Mouse (Mus musculus) ES-Bruce4 (cell line): ENCODE results near the gene Coa5. TPM values are rescaled to one million over a fixed set of nuclear protein-coding genes. Genes with fewer than 3 reads are reported as not detected.
A peak's percentile ranks its signal among the peaks of the same experiment; 100 is the strongest.

ENCODE experiments used
- H3K27ac ChIP-seq: 2 replicates; pipeline ENCODE4 v1.5.1; 2012; ENCODE audit warnings: low read length, inconsistent platforms; ENCODE audit not compliant: insufficient read depth
- H3K27me3 ChIP-seq: 2 replicates; pipeline ENCODE4 v1.6.1; 2012; ENCODE audit warnings: mild to moderate bottlenecking, low read length, inconsistent platforms; ENCODE audit not compliant: control insufficient read depth, poor library complexity, insufficient read depth, severe bottlenecking
- H3K36me3 ChIP-seq: 2 replicates; pipeline ENCODE4 v1.6.1; 2012; ENCODE audit warnings: inconsistent platforms, mild to moderate bottlenecking, low read length, moderate library complexity; ENCODE audit not compliant: control insufficient read depth, poor library complexity, insufficient read depth, severe bottlenecking
- H3K4me1 ChIP-seq: one replicate; pipeline ENCODE4 v1.8.1; 2011; ENCODE audit warnings: low read length; ENCODE audit not compliant: control insufficient read depth, insufficient read depth
- H3K4me3 ChIP-seq: 2 replicates; pipeline ENCODE4 v1.5.1; 2011; ENCODE audit warnings: low read depth, mild to moderate bottlenecking, low read length
- H3K9ac ChIP-seq: 2 replicates; pipeline ENCODE4 v1.6.1; 2012; ENCODE audit warnings: low read depth, mild to moderate bottlenecking, inconsistent platforms; ENCODE audit not compliant: poor library complexity, severe bottlenecking
- H3K9me3 ChIP-seq: replicated peaks from 2 replicates; pipeline ENCODE4 v1.6.1; 2012; ENCODE audit warnings: mild to moderate bottlenecking, low read length, inconsistent platforms; ENCODE audit not compliant: control insufficient read depth, poor library complexity, insufficient read depth, severe bottlenecking
- CTCF ChIP-seq: IDR thresholded peaks from one replicate; pipeline ENCODE4 v1.8.1; 2011; ENCODE audit warnings: low read depth, low read length
- EP300 ChIP-seq: IDR thresholded peaks from 2 replicates; pipeline ENCODE4 v1.6.1; 2011; ENCODE audit warnings: low read depth, low read length; ENCODE audit not compliant: insufficient read depth
- POLR2A ChIP-seq: IDR thresholded peaks from one replicate; pipeline ENCODE4 v1.8.1; 2011; ENCODE audit warnings: low read length; ENCODE audit not compliant: insufficient read depth
- polyA plus RNA-seq: library from polyadenylated mRNA; stranded (reverse); fragments of >200 nt; gene quantifications from 2 replicates; pipeline ENCODE4 v1.2.4, GENCODE M21; 2011; ENCODE audit warnings: low read depth; ENCODE audit not compliant: missing spikeins, insufficient read depth, insufficient read length

Gene Coa5
- 55.3 and 55.4 TPM in 2 replicates for polyA plus RNA-seq

DNA sequence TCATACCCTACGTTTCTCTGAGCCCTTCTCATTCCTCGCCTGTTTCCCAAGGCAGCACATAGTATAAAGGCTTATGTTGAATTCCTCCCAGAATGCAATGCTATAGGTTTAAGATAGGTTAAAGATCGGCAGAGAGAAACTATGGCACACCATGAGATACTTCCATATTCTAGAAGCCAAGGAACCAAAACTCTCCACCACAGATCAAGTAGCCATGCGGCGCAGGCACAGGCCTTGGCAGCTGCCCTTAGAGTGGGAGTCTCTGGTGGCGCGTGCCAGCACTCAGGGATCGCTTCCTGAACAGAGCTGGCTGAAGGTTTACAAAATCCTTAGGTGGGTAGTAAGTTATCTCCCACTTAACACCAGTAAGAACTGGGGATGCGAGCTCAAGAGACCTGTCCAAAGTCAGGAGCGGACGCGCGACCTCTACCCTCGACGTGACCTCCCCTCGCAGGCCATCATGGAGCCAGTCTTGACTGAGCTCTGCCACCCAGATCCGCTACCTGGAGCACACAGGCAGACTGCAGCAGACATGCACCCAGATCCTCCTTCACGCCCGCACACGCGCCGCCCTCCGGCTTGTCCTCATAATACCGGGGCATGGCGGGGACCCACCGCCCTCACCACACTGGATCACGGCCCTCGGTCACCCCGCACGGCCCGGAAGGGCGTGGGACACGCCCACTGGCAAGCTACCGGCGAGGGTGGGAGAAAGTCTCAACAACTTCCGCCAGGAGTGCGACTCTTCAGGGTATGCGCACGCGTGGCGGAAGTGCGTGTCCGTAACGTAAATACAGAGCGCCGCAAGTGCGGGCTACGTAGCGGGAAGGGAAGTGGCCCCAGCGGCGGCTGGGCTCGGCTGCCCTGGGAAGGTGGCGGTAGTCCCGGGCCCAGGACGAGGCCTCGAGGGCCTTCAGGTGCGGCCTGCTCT, at the start of gene Coa5, which contains the start of gene Unc50:
Gene Coa5, minus strand, starts transcription at position 738 of the 931 bp plus-strand sequence.
Gene Unc50, plus strand, starts transcription at position 774 of the 931 bp plus-strand sequence.
- Histone ChIP-seq H3K36me3 (peaks cover 9% of the 10 kb centered on the region), H3K27ac (no peak within 1 kb of the TSS), H3K9ac (peak within 1 kb of the TSS; percentile 74), H3K4me3 (peak within 1 kb of the TSS; percentile 80), H3K27me3 (no peaks in the 10 kb centered on the region), H3K9me3 (no peaks in the 10 kb centered on the region), H3K4me1 (no peaks in the 10 kb centered on the region)
- TF ChIP-seq POLR2A (no peak), CTCF (no peak), EP300 (no peak)

DNA sequence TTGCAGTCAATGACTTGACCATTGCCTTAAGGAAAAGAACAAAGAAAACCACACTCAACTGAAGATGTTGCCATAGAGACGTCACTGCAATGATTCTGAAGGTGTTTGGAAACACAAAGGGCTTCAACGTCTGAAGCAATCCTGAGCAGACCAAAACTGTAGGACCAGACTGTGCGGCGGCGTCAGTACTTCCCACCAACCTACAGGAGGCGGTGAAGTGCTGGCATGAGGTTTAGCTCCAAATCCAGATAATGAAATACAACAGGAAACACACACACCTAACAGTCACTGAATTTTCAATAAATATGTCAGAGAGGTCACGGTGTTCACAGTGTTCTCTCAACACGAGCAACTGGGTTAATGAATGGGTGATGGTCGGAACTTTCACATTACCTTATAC, 49.2 kb upstream of the Coa5 start:
- TF ChIP-seq CTCF = peak; percentile 45
- no peak for TF ChIP-seq POLR2A
- no peak for TF ChIP-seq EP300
- H3K27ac ChIP-seq = no peak overlapping the region
- H3K4me1 ChIP-seq = no peaks in the 10 kb centered on the region

GRCm38 (mm10) chr1:37478416-37478815, 48.5 kb upstream of the Coa5 start:
- H3K4me1 ChIP-seq = no peaks in the 10 kb centered on the region
- no peaks in the 10 kb centered on the region for H3K9me3 ChIP-seq
- no peaks in the 10 kb centered on the region for H3K36me3 ChIP-seq
- H3K9ac ChIP-seq = no peak overlapping the region
- TF ChIP-seq CTCF = no peak
- no peak for TF ChIP-seq EP300
- no peak for TF ChIP-seq POLR2A
- H3K27me3 ChIP-seq = no peaks in the 10 kb centered on the region
- H3K27ac ChIP-seq = no peak overlapping the region
- H3K4me3 ChIP-seq = no peak overlapping the region

More for the DNA sequence above, 49.2 kb upstream of the Coa5 start:
- Histone ChIP-seq H3K27me3 (no peaks in the 10 kb centered on the region), H3K36me3 (no peaks in the 10 kb centered on the region), H3K4me3 (no peak overlapping the region), H3K9me3 (no peaks in the 10 kb centered on the region), H3K9ac (no peak overlapping the region)

GRCm38 (mm10) chr1:37477928-37478327, 48.0 kb upstream of the Coa5 start:
- Histone ChIP-seq H3K9me3 (no peaks in the 10 kb centered on the region), H3K27me3 (no peaks in the 10 kb centered on the region), H3K36me3 (no peaks in the 10 kb centered on the region), H3K9ac (no peak overlapping the region), H3K4me3 (no peak overlapping the region), H3K4me1 (no peaks in the 10 kb centered on the region), H3K27ac (no peak overlapping the region)
- TF ChIP-seq EP300 (no peak), CTCF (no peak), POLR2A (no peak)

DNA sequence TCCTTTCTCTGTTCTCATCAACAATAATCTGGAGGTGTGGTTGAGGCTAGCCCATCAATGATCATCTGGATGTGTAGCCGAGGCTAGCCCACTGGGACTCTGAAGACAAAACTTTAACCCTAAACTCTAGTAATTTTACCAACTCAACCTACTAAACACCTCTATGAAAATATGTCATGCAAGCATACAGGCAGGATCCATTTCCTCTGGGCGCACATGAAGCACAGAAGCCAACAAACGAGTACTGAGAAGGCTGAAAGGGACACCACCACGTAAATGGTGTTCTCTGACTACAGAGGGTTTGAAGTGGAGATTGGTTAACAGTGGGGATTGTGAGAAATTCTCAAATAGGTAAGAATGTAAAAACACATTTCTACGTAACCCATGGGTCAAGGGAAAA, 47.3 kb upstream of the Coa5 start:
- no peaks in the 10 kb centered on the region for H3K9me3 ChIP-seq
- H3K27me3 ChIP-seq = no peaks in the 10 kb centered on the region
- TF ChIP-seq EP300 (no peak), CTCF (no peak), POLR2A (no peak)
- no peak overlapping the region for H3K27ac ChIP-seq
- no peaks in the 10 kb centered on the region for H3K4me1 ChIP-seq
- no peak overlapping the region for H3K9ac ChIP-seq
- H3K36me3 ChIP-seq = no peaks in the 10 kb centered on the region
- H3K4me3 ChIP-seq = no peak overlapping the region

- no peak overlapping the region for H3K4me3 ChIP-seq
- no peaks in the 10 kb centered on the region for H3K36me3 ChIP-seq
- H3K27me3 ChIP-seq = no peaks in the 10 kb centered on the region
- no peaks in the 10 kb centered on the region for H3K9me3 ChIP-seq
- no peak overlapping the region for H3K27ac ChIP-seq
- no peak overlapping the region for H3K9ac ChIP-seq
- no peaks in the 10 kb centered on the region for H3K4me1 ChIP-seq
- TF ChIP-seq POLR2A (no peak), CTCF (no peak), EP300 (no peak)
Observed at GRCm38 (mm10) chr1:37475312-37475711, 45.4 kb upstream of the Coa5 start.
